Mouse (Mus musculus): ENCODE measurements around the gene Rapgef2.

- no peak for TF ChIP-seq TAL1 (IDR thresholded peaks at IDR 0.05; ENCODE audit: low read length)
- TF ChIP-seq GATA1 (IDR thresholded peaks at IDR 0.05; ENCODE audit: low read length), result no peak
These were observed 42.0 kb downstream of the Rapgef2 start for GRCm38 (mm10) chr3:79244347-79244746.
